Mouse (Mus musculus) spleen, adult 2 months (tissue): ENCODE data around the gene Faf1.

Experiments
- CTCF ChIP-seq: fragments of 200-500 bp; IDR thresholded peaks from 2 replicates; pipeline ENCODE4 v1.5.1; 2011; ENCODE audit warnings: mild to moderate bottlenecking, inconsistent platforms; ENCODE audit not compliant: insufficient read depth, insufficient read length, insufficient replicate concordance; ENCODE audit errors: extremely low read depth
- POLR2A ChIP-seq: fragments of 200-500 bp; IDR thresholded peaks from 2 replicates; pipeline ENCODE4 v1.6.1; 2011; ENCODE audit warnings: low read depth, low read length, inconsistent platforms

- TF ChIP-seq POLR2A (no peak), CTCF (no peak)
Observed at GRCm38 (mm10) chr4:109649331-109649730, 27.1 kb upstream of the Faf1 start.
